Mouse (Mus musculus) megakaryocyte, embryonic 14.5 days (primary cell): ENCODE data around the gene Zscan29.

Experiments used
- FLI1 ChIP-seq: IDR thresholded peaks from 2 replicates; pipeline ENCODE4 v1.6.1; 2012; ENCODE audit warnings: low read length, inconsistent platforms, mixed read lengths
- GATA1 ChIP-seq: IDR thresholded peaks from 3 replicates; pipeline ENCODE4 v1.6.1; 2012; ENCODE audit warnings: mixed read lengths, low read length, inconsistent platforms, borderline replicate concordance

DNA sequence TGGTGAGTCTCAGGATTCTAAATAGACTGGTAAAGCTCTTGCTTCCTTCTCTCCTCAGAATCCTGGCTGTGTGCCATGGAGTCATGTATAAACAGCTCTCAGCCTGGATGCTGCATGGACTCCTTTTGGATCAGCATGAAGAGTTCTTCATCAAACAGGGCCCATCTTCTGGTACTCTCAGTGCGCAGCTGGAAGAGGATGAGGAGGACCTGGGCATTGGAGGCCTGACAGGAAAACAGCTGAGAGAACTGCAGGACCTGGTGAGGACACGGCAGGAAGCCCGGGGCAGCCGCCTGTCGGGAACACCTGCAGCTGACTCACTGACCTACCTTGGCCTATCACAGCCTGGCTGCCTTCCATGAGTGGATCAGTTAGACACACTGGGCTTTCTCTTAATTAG lies 12.5 kb upstream of the Zscan29 start:
- TF ChIP-seq GATA1 (no peak), FLI1 (no peak)
